Mouse (Mus musculus) testis, adult 2 months (tissue): ENCODE results near the gene Bco1.

ENCODE experiments used
- CTCF ChIP-seq: fragments of 200-500 bp; IDR thresholded peaks from 2 replicates; pipeline ENCODE4 v1.5.1; 2012; ENCODE audit warnings: low read depth, mild to moderate bottlenecking, inconsistent platforms, low read length, moderate library complexity; ENCODE audit not compliant: control insufficient read depth, insufficient read depth, insufficient replicate concordance
- POLR2A ChIP-seq: fragments of 200-500 bp; IDR thresholded peaks from 2 replicates; pipeline ENCODE4 v1.6.1; 2012; ENCODE audit warnings: low read depth, mild to moderate bottlenecking, inconsistent platforms, low read length, moderate library complexity; ENCODE audit not compliant: control insufficient read depth

DNA sequence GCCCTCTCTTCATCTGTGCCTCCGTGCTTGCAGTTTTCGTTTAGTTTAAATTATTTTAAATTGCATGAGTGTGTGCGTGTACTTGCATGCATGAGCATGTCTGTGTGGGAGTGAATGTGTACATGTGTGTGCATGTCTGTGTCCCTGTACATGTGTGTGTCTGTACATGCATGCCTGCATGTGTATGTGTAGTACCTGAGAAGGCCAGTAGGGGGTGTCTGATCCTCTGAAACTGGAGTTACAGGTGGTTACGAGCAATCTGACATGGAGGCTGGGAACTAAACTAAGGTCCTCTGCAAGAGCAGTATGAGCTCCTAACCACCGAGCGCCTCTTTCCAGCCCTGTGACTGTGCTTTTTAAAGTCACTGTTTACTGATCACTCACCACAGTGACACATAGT lies 52.9 kb downstream of the Bco1 start:
- TF ChIP-seq CTCF (peak; percentile 25; the same call in 1 of the 2 replicates), POLR2A (no peak)
